Mouse (Mus musculus): ENCODE results near the gene Theg.

DNA sequence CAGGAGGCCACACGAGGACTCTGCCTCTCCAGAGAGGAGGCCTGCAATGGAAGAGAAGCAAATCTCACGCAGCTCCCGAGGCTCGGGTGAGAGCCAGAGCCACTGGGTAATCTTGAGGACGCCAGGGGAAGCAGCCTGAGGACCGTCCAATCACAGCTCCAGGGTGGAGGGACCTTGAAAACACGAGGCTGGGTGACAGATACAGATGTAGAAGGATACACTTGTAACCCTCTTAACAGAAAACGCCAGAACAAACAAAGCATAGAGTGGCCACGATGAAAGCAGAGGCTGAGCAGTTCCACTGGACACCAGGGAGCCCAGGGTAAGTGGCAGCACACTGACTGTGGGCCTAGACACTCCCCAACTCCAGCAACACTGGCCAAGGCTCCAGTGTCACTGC is 36.8 kb downstream of the Theg start:
- TF ChIP-seq POLR2A (IDR thresholded peaks at IDR 0.05; ENCODE audit: extremely low read depth, insufficient read depth, low read length), result no peak
- TF ChIP-seq CTCF (IDR thresholded peaks at IDR 0.05; ENCODE audit: extremely low read depth, insufficient read depth, low read length), result no peak
